Mouse (Mus musculus) liver, embryonic 14.5 days (tissue): ENCODE results near the gene Itgb7. TPM values are rescaled to one million over a fixed set of nuclear protein-coding genes. Genes with fewer than 3 reads are reported as not detected.
A peak's percentile ranks its signal among the peaks of the same experiment; 100 is the strongest.

Experiments used
- ATAC-seq: fragments of 200-750 bp; cut with Nextera tagmentation; 2 replicates; pipeline ENCODE4 v1.8.0; 2017; ENCODE audit warnings: moderate number of reproducible peaks, mild to moderate bottlenecking, moderate library complexity; ENCODE audit not compliant: insufficient read depth
- DNase-seq, 3 experiments: peaks; one replicate each; pipeline ENCODE4 v3.0.0-alpha.2; 2012 to 2013; ENCODE audit warnings: low read depth in 3 of 3, low spot score in 3 of 3
- H3K27ac ChIP-seq: fragments of 300-500 bp; sonication (generic); 2 replicates; pipeline ENCODE4 v1.5.1; 2014; ENCODE audit warnings: moderate library complexity, mild to moderate bottlenecking, control low read depth, inconsistent platforms
- H3K27me3 ChIP-seq: fragments of 300-500 bp; sonication (generic); 2 replicates; pipeline ENCODE4 v1.6.1; 2014; ENCODE audit warnings: mild to moderate bottlenecking, low read length, moderate library complexity; ENCODE audit not compliant: control insufficient read depth, insufficient read depth
- H3K36me3 ChIP-seq: fragments of 300-500 bp; sonication (generic); replicated peaks from 2 replicates; pipeline ENCODE4 v1.6.1; 2014; ENCODE audit warnings: low read depth; ENCODE audit not compliant: control insufficient read depth, insufficient read depth
- H3K4me1 ChIP-seq, 2 experiments: fragments of 200-500 bp in 1 of 2; fragments of 300-500 bp in 1 of 2; sonication (generic) in 1 of 2; replicated peaks; 2 replicates each; pipeline ENCODE4 v1.6.1; 2012 to 2014; ENCODE audit warnings: antibody characterized with exemption in 1 of 2, inconsistent platforms in 1 of 2, low read length in 1 of 2; ENCODE audit not compliant: control insufficient read depth in 2 of 2, insufficient read depth in 2 of 2
- H3K4me2 ChIP-seq: fragments of 300-500 bp; sonication (generic); 2 replicates; pipeline ENCODE4 v1.6.1; 2014; ENCODE audit warnings: low read depth, mild to moderate bottlenecking, control low read depth, moderate library complexity
- H3K4me3 ChIP-seq, 2 experiments: fragments of 200-500 bp in 1 of 2; fragments of 300-500 bp in 1 of 2; sonication (generic) in 1 of 2; 2 replicates each; pipeline ENCODE4 v1.5.1; 2012 to 2014; ENCODE audit warnings: low read depth in 2 of 2, low read length in 2 of 2, mild to moderate bottlenecking in 2 of 2, control low read depth in 1 of 2, inconsistent platforms in 1 of 2, moderate library complexity in 1 of 2; ENCODE audit not compliant: insufficient read depth in 1 of 2
- H3K9ac ChIP-seq: fragments of 300-500 bp; sonication (generic); replicated peaks from 2 replicates; pipeline ENCODE4 v1.6.1; 2014; ENCODE audit warnings: mild to moderate bottlenecking, control low read depth, moderate library complexity
- H3K9me3 ChIP-seq: fragments of 300-500 bp; sonication (generic); 2 replicates; pipeline ENCODE4 v1.6.1; 2016; ENCODE audit warnings: low read length, mixed read lengths; ENCODE audit not compliant: control insufficient read depth
- CTCF ChIP-seq: IDR thresholded peaks from 2 replicates; pipeline ENCODE4 v1.5.1; 2016; ENCODE audit warnings: antibody characterized with exemption, low read depth, control low read depth
- EP300 ChIP-seq: IDR thresholded peaks from 2 replicates; pipeline ENCODE4 v1.6.1; 2016; ENCODE audit warnings: antibody characterized with exemption, low read depth
- WGBS: fragments of 180-500 bp; shearing (Covaris S2); extraction: QIAGEN DNeasy Blood & Tissue Kit; methylation state at CpG from one replicate; pipeline ENCODE4 v1.1.7; 2014; ENCODE audit not compliant: insufficient replicate concordance; 5-methylcytosine and 5-hydroxymethylcytosine counted together
- polyA plus RNA-seq, 2 experiments: library from polyadenylated mRNA; depleted of rRNA in 1 of 2; stranded (reverse) in 1 of 2; unstranded in 1 of 2; fragments of >200 nt; fragmentation: Nextera tagmentation in 1 of 2; extraction: Ambion mirVana in 1 of 2; gene quantifications; 2 replicates each; pipeline versions ENCODE4 v1.2.1 to v1.2.3; 2012 to 2014

Gene Itgb7
- polyA plus RNA-seq, 2 experiments: 2.7 to 5.6 TPM

DNA sequence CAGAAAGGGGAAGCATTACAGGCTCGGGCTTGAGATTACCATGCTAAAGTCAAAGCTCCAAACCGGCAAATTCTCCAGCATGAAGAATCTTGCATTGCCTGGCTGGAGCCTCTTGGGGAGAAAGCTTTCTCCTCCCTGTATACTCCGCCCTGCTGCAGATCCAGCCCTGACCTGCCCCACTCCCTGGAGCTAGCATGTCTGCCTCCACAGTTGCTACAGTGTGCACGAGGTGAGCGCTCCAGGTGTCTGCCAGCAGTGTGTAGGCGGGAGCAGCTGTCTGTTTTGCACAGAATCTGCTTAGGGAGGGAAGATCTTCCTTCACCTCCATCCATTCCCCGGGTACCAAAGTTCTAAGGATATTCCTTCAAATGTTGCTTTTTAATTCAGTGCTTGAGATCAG is 30.8 kb upstream of the Itgb7 start:
- no peak for ATAC-seq
- Histone ChIP-seq H3K36me3 (no peaks in the 10 kb centered on the region), H3K27ac (no peak overlapping the region), H3K9ac (no peak overlapping the region), H3K27me3 (peaks cover 22% of the 10 kb centered on the region), H3K9me3 (no peaks in the 10 kb centered on the region), H3K4me2 (no peak overlapping the region), H3K4me1 (no peaks in the 10 kb centered on the region), H3K4me3 (no peak overlapping the region)
- no peak for DNase-seq
- WGBS: 40% methylated on average over 7 of the region's 7 CpGs
- TF ChIP-seq EP300: no peak
- no peak for TF ChIP-seq CTCF

DNA sequence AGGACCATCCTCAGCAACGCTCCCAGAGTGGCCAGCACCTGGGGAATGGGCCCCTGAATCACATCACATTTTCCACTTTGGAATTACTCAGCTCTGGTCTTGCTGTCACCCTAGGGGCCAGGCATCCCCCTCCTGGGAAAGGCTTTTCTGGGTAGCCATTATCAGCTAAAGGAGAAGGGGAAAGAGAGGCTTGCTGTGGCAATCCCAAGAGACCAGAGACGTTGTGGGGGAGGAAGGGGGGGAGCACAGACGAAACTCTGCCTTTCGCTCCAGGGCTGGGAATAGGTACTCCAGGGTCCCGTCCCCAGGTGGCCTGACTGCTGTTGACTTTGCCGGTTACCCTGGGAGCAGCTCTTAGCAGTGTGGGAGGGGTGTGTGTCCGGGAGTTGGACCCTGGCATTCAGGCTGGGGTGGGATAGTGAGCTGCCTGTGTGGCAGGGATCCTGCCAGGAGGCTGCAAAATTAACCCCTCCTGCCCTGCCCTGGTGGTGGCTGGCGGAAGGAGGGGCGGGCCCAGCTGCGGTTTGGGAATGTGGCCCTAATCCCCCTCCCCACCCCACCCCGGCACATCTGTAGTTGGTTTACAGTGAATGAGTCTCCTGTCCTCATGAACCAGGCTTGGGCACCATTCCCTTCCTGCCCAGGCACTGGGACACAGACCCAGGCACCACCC is 27.0 kb upstream of the Itgb7 start:
- Histone ChIP-seq H3K4me2 (no peak overlapping the region), H3K27ac (no peak overlapping the region), H3K4me3 (no peak overlapping the region), H3K27me3 (peaks cover 51% of the 10 kb centered on the region), H3K4me1 (no peaks in the 10 kb centered on the region), H3K9me3 (no peaks in the 10 kb centered on the region), H3K9ac (no peak overlapping the region), H3K36me3 (no peaks in the 10 kb centered on the region)
- ATAC-seq (no peak), DNase-seq (no peak)
- TF ChIP-seq EP300: no peak
- WGBS: 37% methylated on average over 11 of the region's 11 CpGs

- Histone ChIP-seq H3K9me3 (no peaks in the 10 kb centered on the region), H3K4me3 (no peak overlapping the region), H3K36me3 (no peaks in the 10 kb centered on the region), H3K27ac (no peak overlapping the region), H3K27me3 (peaks cover 54% of the 10 kb centered on the region), H3K9ac (no peak overlapping the region), H3K4me1 (no peaks in the 10 kb centered on the region), H3K4me2 (no peak overlapping the region; the same call in 1 of the 2 replicates)
- TF ChIP-seq EP300 (no peak), CTCF (no peak)
- WGBS: 14% methylated on average over 12 of the region's 12 CpGs
- DNase-seq: no peak
- no peak for ATAC-seq
Measured at GRCm38 (mm10) chr15:102258076-102258470, 26.3 kb upstream of the Itgb7 start.

DNA sequence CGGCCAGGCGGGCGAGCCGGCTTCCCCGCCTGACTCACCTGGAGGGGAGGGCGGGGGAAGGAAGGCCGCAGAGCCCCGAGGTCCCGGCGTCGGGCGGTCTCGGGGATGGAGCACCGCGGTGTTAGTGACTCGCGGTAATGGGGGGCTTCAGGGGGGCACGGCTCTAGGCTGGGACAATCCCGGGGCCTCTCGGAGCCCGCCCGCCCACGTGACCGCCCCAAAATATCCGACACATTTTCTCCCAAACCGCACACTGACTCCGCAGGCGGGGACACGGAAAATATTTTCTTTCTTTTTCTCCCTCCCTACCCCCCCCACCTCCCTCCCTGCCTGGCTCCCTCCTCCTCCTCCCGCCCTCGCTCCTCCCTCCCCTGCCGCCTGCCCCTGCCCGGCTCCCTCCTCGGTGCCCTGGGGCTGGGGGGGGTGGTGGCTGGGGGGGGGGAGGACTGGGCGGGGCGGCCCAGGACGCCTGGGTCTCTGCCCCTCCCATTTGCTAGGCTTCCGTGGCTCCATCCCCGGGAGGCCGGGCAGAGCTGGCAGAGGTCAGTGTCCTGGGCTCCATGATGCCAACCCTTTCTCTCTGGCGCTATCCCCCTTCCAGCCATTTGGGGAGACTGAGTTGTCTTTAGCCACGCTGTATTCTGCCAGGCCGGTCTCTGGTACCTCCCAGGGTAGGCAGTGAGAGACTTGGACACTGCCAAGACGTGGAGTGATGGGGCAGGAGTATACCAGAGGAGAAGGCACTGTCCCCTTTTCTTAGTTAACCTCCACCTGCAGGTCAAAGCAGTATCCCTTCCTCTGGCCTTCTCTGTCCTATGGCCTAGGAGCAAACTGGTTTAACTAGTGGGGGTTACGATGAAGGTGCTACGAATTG is 25.7 kb upstream of the Itgb7 start, which contains the start of gene Rarg:
Gene Rarg, minus strand, starts transcription at position 316 of the 874 bp plus-strand sequence.
- Histone ChIP-seq H3K36me3 (no peaks in the 10 kb centered on the region), H3K9me3 (no peaks in the 10 kb centered on the region), H3K4me1 (no peaks in the 10 kb centered on the region), H3K27me3 (peaks cover 54% of the 10 kb centered on the region), H3K4me2 (peak within 1 kb of the TSS; percentile 49), H3K4me3 (peak within 1 kb of the TSS; percentile 9 to 38; a peak in 3 of 4 replicates), H3K9ac (no peak within 1 kb of the TSS), H3K27ac (no peak within 1 kb of the TSS)
- ATAC-seq: peak; percentile 21; the same call in 1 of the 2 replicates
- 3% methylated on average over 42 of the region's 46 CpGs for WGBS
- DNase-seq: no peak
- TF ChIP-seq CTCF (no peak), EP300 (no peak)

DNA sequence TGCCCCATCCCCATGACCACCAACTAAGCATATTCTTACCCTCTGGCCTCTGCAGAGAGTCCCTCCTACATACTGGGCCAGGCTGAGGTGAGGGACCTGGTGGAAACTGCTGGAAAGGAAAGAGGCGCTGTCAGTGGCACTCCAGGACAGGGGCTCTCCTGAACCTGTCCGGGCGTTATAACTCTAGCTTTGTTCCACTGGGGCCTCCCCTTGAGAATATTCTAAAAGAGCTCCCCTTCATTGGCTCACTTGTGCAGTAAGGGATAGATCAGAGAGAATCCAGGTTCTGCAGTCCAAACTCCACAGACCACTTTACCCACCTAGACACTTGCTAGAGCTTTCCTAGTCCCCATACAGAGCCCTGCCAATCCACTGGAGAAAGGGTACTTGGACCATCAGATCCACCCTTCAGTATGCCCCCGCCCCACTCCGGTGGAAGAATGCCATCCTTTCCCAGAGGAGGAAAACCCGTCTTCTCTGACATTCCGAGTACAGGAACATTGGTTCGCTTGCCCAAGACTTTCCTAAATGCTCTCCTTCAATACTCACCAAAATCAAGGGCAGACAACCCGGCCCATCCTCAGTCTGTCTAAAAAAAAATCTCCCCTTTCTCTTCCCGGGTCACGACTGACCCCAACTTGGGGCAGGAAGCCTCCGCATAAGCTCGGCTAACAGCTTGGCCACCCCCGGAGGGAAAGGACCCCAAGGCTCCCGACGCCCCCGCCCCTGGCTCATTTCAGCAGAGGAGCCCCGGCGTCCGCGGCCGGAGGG is 24.9 kb upstream of the Itgb7 start:
- H3K4me1 ChIP-seq: no peaks in the 10 kb centered on the region

More for the DNA sequence above, 24.9 kb upstream of the Itgb7 start:
- 12% methylated on average over 22 of the region's 22 CpGs for WGBS
- no peak for DNase-seq
- no peak for ATAC-seq
- Histone ChIP-seq H3K4me3 (peak overlapping the region in 1 of 2 experiments; percentile 38; a peak in 2 of 4 replicates), H3K36me3 (no peaks in the 10 kb centered on the region), H3K27ac (no peak overlapping the region), H3K9me3 (no peaks in the 10 kb centered on the region), H3K4me2 (peak overlapping the region; percentile 49), H3K27me3 (peaks cover 54% of the 10 kb centered on the region), H3K9ac (no peak overlapping the region)
- TF ChIP-seq CTCF (no peak), EP300 (no peak)
